ENCODE assay signal across 24 mouse cellular contexts in genomic region chr12:27992152-27992551, GRCm38 (mm10).
DNase-seq lines count a peak whose midpoint lies in the region; ATAC-seq lines count a peak whose summit lies in the region.
"Had no signal": no experiment of that assay in that cellular context is flagged by ENCODE, and none has a peak within 500 bp of the region (broad histone marks: within the 10 kb centered on the region; RNA-seq: fewer than 3 reads in every experiment).

No protein-coding gene starts in this region.

- peak; percentile 22 for DNase-seq in adrenal gland, postnatal 10 days
- no peak for DNase-seq in adrenal gland, adult 18-20 months (ENCODE audit: low spot score in 2 of 2)
- peak; percentile 10 for DNase-seq in adrenal gland, postnatal 25 days
- DNase-seq in kidney, postnatal 36 days = peak; percentile 17
- DNase-seq in spleen, postnatal 10 days (ENCODE audit: low spot score in 2 of 2) = no peak
- DNase-seq in heart, postnatal 10 days = no peak
- DNase-seq in cerebellum, postnatal 10 days = no peak
- DNase-seq: cerebellum, adult 11-12 months; cerebellum, postnatal 25 days; embryo, embryonic 11 days; heart, postnatal 36 days; right cerebral cortex, adult 18-20 months; thymus, postnatal 36 days had no signal

- intact Hi-C loops in heart, postnatal 10 days (cut with DNase I) = no loop called here

- no peak overlapping the region for H3K4me2 ChIP-seq in kidney, embryonic 14.5 days (replicated peaks; ENCODE audit: low read depth, low read length)
- H3K4me2 ChIP-seq: heart, embryonic 11.5 days; hindbrain, embryonic 15.5 days; intestine, embryonic 15.5 days; limb, embryonic 15.5 days; midbrain, embryonic 13.5 days; neural tube, embryonic 13.5 days had no signal

- WGBS in kidney, embryonic 14.5 days = 34% methylated on average over 3 of the region's 3 CpGs

- H3K27ac ChIP-seq in kidney, embryonic 14.5 days (ENCODE audit: low read depth, low read length) = no peak overlapping the region
- H3K27ac ChIP-seq: hindbrain, embryonic 15.5 days; intestine, embryonic 15.5 days; limb, embryonic 15.5 days; midbrain, embryonic 13.5 days; neural tube, embryonic 13.5 days had no signal

- H3K4me1 ChIP-seq in kidney, embryonic 14.5 days (ENCODE audit: control insufficient read depth, insufficient read depth, low read length) = 0 out of 2 replicates have a peak, but pooled peaks cover 3% of the 10 kb centered on the region
- H3K4me1 ChIP-seq: hindbrain, embryonic 15.5 days; intestine, embryonic 15.5 days; limb, embryonic 15.5 days; midbrain, embryonic 13.5 days; neural tube, embryonic 13.5 days had no signal

- H3K9ac ChIP-seq in kidney, embryonic 14.5 days (ENCODE audit: low read depth, low read length) = no peak overlapping the region
- H3K9ac ChIP-seq: hindbrain, embryonic 15.5 days; intestine, embryonic 15.5 days; limb, embryonic 15.5 days; midbrain, embryonic 13.5 days; neural tube, embryonic 13.5 days had no signal

- ATAC-seq in kidney, embryonic 14.5 days (ENCODE audit: low FRiP score, low TSS enrichment) = peak; percentile 64; the same call in 1 of the 2 replicates
- ATAC-seq: activated CD4-positive, CD25-positive, alpha-beta regulatory T cell, adult 4 months; forebrain, embryonic 16.5 days; intestine, embryonic 15.5 days; lung, postnatal 0 days; midbrain, embryonic 13.5 days had no signal

- H3K27me3 ChIP-seq in kidney, embryonic 14.5 days (ENCODE audit: control insufficient read depth, insufficient read depth, low read length) = no peaks in the 10 kb centered on the region
- H3K27me3 ChIP-seq: hindbrain, embryonic 15.5 days; intestine, embryonic 15.5 days; limb, embryonic 15.5 days; midbrain, embryonic 13.5 days; neural tube, embryonic 13.5 days had no signal

- no peaks in the 10 kb centered on the region for H3K36me3 ChIP-seq in kidney, embryonic 14.5 days (ENCODE audit: control insufficient read depth, insufficient read depth, low read length)
- H3K36me3 ChIP-seq: G1E; hindbrain, embryonic 15.5 days; intestine, embryonic 15.5 days; limb, embryonic 15.5 days; midbrain, embryonic 13.5 days; neural tube, embryonic 13.5 days had no signal

- H3K9me3 ChIP-seq in kidney, embryonic 14.5 days (ENCODE audit: control insufficient read depth, low read length) = no peaks in the 10 kb centered on the region
- H3K9me3 ChIP-seq: hindbrain, embryonic 15.5 days; intestine, embryonic 15.5 days; limb, embryonic 15.5 days; midbrain, embryonic 13.5 days; neural tube, embryonic 13.5 days had no signal

- H3K4me3 ChIP-seq in kidney, embryonic 14.5 days (ENCODE audit: low read length) = no peak overlapping the region
- H3K4me3 ChIP-seq: hindbrain, embryonic 15.5 days; intestine, embryonic 15.5 days; limb, embryonic 15.5 days; midbrain, embryonic 13.5 days; neural tube, embryonic 13.5 days had no signal

Comparison
In these comparisons a context has a peak if more than half of its experiments do, and no peak if none do; other contexts are left out.
1. DNase-seq: peak in adrenal gland, postnatal 10 days (single experiment), adrenal gland, postnatal 25 days (single experiment) and kidney, postnatal 36 days (2 of 2); none in adrenal gland, adult 18-20 months (0 of 2), spleen, postnatal 10 days (0 of 2), heart, postnatal 10 days (0 of 2) and cerebellum, postnatal 10 days (0 of 2).